Mouse (Mus musculus) T-cell, adult 2 months (primary cell): ENCODE results near the gene Slc22a3.
A peak's percentile ranks its signal among the peaks of the same experiment; 100 is the strongest.

ENCODE experiments used
- DNase-seq: peaks from one replicate; pipeline ENCODE4 v3.0.0; 2022; ENCODE audit warnings: low spot score

The Slc22a3 gene

DNA sequence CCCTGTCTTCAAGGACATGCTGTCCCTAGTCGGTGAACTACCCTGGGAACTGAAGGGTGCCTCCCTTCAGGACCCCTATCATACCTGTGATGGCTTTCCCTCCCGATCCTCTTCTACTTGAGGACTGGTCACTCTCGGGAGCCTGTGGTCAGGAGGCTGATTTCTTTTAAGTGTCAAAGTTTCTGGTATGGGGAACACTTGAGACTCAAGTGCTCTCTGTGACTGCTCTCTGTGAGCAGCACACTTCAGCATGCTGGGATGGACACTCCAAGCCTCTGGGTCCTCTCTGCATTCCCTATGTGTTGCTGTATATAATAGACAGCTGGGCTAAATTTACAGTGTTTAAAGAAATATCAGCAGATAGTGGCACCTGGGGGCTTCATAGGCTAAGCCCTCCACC, 39.9 kb downstream of the Slc22a3 start:
- DNase-seq = no peak

- no peak for DNase-seq
Measured at GRCm38 (mm10) chr17:12466501-12467000, 41.0 kb downstream of the Slc22a3 start.

DNA sequence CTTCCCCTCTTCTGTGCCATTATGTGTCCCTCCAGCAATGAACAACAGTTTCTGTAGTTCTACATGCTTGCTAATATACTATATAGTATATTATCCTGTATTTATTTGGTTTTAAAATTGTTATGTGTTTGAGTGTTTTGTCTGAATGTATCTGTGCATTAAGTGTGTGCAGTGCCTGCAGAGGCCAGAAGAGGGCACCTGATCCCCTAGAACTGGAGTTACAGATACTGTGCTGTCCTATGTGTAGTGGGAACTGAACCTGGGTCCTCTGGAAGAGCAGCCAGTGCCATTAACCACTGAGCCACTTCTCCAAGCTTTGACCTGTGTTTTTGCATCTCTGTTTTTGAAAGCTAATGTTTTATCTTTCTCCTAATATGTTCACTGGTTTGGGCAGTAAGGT, 46.3 kb downstream of the Slc22a3 start:
- no peak for DNase-seq

GRCm38 (mm10) chr17:12455143-12455790, 52.2 kb downstream of the Slc22a3 start:
- peak; percentile 13 for DNase-seq

DNA sequence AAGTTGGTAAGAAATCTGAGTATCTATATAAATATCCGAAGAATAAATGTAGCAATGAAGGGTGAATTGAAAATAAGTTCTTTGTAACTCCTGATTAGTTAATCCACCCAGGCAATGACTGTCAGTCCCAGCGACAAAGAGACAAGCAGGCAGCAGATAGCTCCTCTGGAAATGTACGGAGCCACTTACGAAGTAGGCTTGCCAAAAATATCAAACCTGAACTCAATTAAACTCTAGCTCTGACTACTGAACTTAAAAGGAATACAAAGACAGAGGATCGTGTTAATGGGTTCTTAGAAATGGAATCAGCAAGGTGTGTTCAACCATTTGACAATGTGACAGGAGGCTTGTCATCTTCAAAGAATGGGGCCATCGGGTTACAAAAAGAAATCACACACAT, 53.8 kb downstream of the Slc22a3 start:
- DNase-seq = no peak

GRCm38 (mm10) chr17:12452862-12453531, 54.5 kb downstream of the Slc22a3 start:
- no peak for DNase-seq

DNA sequence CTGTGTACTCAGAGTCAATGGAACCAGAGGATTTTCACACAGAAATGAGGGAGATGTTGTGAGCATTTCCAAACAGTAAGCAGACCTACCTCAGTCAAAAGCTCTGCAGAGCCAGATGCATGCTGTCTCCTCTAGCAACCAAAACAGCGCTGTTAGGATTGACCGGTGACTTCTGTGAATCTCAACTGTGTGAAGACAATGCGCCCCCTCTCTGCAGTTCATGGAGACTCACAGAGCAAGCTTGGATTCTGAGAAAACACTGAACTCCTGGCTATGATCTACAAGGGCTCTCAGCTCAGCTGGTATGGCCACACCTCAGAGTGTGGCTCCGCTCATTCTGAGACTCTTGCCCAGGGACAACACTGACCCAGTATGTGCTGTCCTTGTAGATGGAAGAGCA, 56.3 kb downstream of the Slc22a3 start:
- no peak for DNase-seq

DNA sequence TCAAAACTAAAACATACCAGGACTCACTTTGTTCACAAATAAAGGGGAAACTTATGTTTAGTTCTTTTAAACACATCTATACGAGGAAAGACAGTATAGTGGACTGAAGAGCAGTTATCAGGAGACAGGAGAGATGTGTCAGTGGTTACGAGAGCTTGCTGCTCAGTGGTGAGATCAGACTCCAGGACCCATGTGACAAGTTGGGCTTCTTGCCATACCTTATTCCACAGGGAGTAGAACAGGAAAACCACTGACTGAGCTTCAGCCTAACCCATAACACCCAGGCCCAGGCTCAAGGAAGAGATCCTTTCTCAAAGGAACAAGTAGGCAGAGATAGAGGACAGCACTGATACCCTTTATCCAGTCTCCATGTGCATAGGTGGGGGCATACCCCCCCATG, 62.9 kb downstream of the Slc22a3 start:
- no peak for DNase-seq

DNA sequence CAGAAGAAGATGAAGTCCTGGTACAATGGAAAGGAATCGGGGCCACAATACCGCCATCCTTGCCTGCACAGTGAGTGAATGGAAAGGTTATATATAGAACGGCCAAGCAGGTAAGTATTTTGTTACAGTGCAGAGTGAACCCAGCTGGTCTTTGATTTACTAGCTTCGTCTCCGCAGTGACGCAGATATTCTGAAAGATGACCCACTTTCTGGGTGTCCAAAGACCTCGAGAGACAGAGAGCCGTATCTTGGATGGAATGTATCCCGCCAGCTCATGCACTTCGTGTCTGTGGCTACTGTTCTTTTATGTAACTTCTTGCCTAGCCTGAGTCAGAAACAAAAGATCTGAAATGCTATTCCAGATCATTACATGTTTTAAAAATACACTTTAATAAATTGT, 69.7 kb downstream of the Slc22a3 start:
- DNase-seq = no peak

DNA sequence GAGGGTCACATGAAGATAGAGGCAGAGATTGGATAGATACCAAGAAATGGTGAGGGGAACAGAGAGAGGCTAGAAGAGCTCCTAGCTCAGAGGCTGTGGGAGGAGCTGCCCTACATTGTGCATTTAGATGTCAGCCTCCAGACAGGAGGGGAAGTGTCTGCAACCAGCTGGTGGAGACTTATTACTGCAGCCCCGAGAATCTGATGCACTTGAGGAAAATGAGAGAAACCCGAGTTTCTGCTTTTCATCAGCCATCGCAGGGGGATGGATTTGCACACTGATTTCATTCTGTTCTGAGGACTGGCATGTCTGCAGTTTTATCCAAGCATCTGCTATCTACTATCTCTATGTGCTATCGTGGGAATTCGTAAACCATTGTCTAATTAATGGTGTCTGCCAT, 75.8 kb downstream of the Slc22a3 start:
- no peak for DNase-seq

DNA sequence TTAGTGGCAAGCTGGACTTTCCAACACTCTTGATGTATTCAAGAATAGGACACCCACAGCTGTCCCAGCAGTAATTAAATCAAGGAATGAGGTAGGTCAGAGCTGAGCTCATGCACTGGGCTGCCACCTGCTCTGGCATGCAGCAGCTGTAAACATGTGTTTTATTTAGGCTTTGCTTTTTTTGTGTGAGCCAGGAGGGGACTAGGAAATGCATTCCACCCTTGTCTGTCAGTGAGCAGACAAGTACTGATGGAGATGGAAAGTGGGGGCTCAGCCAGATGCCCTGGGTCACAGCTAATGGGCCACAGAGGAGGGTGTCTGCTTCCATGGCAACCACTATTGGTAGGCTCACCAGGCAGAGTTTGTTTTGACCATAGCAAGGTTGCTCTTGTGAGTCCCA, 79.1 kb downstream of the Slc22a3 start:
- no peak for DNase-seq

GRCm38 (mm10) chr17:12427156-12427555, 80.3 kb downstream of the Slc22a3 start:
- no peak for DNase-seq

- no peak for DNase-seq
Measured at GRCm38 (mm10) chr17:12422143-12422542, 85.4 kb downstream of the Slc22a3 start.

GRCm38 (mm10) chr17:12420886-12421574, 86.5 kb downstream of the Slc22a3 start:
- DNase-seq = no peak

DNA sequence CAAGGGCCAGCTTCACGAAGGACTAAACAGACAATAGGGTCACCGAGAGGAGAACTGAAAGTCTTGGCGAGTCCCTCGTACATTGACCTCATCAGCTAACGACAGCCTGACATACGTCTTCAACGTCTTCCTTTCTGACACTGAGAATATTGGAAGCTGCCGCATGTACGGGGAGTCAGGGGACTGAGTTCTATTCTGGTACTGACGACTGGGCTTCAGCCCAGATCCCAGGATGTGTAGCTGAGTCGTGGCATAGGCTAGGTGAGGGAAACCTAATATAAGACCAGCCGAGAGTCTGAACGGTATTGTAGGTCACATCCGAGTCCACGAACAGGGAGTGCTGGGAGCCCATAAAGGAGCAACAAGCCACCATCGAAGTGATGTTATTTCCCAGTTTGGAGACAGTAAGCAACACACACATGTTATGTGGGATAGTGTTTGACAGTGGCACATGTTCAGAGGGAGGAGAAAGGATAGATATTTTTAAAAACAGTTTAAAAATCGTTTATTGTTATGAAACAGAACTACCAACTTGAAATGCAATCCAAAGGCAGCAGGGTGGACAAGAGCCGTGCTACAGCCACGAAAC, 87.9 kb downstream of the Slc22a3 start:
- no peak for DNase-seq

DNA sequence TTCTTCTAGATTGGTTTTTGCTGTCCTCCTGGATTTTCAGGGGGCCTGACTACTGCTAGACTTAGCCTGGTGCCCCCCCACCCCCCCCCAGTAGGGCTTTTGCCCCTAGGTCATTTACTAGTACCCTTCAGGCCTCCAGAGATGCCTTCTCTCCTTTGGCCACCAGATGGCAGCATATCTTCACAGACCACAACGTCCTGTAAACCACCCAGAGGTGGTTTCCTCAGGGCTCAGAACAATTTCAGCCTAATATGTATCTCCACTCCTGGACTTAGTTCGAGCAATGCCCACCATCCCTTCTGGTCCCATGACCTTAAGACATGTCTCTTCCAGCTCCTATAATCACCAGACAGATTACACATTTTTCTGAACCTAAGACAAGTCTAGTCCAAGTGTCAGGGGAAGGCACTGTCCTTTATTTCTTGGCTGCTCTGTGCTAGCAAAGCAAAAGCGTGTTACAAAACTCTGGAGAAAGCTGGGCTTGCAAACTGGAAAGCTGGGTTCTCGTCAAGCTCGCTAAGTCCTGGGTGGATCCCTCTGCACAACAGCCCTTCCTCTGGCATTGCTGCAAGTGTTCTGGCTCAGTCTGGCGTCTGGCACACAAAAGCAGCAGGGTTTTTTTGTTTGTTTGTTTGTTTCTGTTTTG, 91.1 kb downstream of the Slc22a3 start:
- peak; percentile 58 for DNase-seq

DNA sequence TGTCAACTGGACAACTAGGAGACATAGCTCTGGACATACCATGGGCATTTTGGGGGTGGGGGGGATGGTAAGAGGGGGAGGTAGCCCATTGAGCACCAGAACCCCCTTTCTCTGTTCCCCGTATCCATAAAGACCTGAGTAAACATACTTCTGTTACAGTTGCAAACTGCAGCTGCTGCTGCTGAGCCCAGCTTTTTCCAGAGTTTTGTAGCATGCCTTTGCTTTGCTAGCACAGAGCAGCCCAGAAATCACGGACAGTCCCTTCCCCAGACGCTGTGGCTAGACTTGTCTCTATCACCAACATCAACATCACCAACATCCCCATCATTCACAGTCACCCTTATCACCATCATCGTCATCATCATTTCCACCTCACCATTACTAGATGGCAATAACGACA, 91.8 kb downstream of the Slc22a3 start:
- DNase-seq = no peak

DNA sequence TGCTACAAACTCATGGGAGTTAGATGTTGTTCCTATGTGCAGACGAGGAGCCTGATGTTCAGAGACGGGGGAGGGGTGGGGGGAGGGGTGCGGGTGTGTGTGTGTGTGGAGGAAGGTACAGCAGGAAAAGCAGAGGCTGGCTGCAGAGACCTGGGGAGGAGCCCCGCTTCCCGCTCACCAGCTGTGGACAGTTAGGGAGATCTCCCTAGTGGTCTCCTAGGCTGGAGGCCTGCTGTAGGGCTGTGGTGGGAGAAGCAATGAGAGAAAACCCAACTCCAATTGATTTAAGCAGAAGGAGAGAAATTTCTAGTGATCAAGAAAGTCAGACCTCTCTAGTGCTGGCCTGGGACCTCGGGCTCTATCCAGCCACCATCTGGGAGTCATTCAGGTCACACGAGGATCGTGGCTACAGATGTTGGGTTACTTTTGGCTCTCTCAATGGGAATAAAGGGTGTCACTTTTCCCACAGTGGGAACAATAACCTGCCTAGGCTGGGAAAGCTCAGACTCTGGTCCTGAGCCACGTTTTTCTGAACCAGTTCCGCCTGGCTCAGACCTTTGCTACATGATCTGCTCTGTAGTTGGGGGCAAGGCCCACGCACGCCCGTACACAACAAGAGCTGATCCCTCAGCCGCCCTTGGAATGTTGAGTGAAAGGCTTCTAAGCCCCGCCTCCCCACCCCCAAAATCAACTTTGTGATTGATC, 92.3 kb downstream of the Slc22a3 start:
- no peak for DNase-seq

DNA sequence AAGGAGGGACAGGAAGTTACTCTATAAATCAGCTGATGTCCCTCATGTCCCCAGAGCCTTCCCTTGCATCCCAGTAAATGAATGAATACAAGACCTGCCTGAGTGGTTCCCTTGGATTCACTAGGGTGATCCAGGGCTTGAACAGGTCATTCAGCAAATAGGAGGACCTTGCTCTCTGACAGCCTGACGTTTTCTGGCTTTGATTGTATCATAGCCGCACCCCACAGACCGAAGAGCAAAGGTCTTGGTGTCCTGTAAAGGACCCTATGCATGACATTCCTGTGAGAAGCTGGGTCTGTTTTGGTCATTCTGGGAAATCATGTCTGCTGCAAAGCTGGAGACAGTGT, 94.6 kb downstream of the Slc22a3 start:
- no peak for DNase-seq

DNA sequence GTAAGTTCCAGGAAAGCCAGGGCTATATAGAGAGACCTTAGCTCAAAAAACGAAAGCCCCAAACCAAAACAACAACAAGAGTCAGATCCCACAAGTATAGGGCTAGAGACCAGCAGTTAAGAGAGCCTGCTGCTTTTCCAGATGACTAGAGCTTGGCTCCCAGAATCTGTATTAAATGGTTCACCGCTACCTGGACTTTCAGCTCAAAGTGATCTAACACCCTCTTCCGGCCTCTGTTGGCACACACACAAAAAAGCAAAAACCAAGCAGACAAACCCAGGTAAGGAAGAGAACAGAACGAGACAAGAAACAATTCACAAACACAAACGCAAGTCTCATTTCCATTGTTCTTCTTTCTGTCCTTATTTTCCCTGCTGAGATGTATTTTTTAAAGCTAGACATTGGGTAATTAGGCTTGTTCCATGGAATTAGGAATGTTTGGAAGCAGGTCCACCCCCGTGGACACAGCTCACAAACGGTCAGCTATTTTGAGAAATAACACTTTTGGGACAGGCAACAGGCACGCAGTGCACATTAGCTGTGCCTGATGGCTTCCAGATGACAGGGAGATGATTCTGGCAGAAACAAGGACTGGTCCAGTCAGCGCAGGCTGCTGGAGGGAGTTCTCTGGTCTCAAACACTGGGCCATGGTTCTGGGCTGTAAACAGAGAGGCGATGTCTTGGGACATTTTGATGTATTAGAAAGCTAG, 95.2 kb downstream of the Slc22a3 start:
- no peak for DNase-seq

- DNase-seq = no peak
Measured at GRCm38 (mm10) chr17:12409346-12409944, 98.1 kb downstream of the Slc22a3 start.
